ENCODE assay signal across 20 mouse cellular contexts in genomic region chr2:91242547-91242946, GRCm38 (mm10). TPM values are rescaled to one million over a fixed set of nuclear protein-coding genes. Genes with fewer than 3 reads are reported as not detected.
DNase-seq lines count a peak whose midpoint lies in the region; ATAC-seq and TF ChIP-seq lines count a peak whose summit lies in the region.
"Had no signal": no experiment of that assay in that cellular context is flagged by ENCODE, and none has a peak within 500 bp of the region (broad histone marks: within the 10 kb centered on the region; RNA-seq: fewer than 3 reads in every experiment).

No protein-coding gene starts in this region.

- no peaks in the 10 kb centered on the region for H3K4me1 ChIP-seq in intestine, embryonic 16.5 days (ENCODE audit: control insufficient read depth, insufficient read depth, low read length)
- H3K4me1 ChIP-seq in intestine, embryonic 15.5 days (replicated peaks) = no peaks in the 10 kb centered on the region
- H3K4me1 ChIP-seq in liver, postnatal 0 days (ENCODE audit: insufficient read depth) = peaks cover 10% of the 10 kb centered on the region; the same call in 1 of the 2 replicates
- H3K4me1 ChIP-seq: heart, embryonic 12.5 days; limb, embryonic 12.5 days; lung, embryonic 15.5 days; neural tube, embryonic 13.5 days had no signal

- peak; percentile 57; the same call in 1 of the 2 replicates for ATAC-seq in intestine, embryonic 16.5 days
- no peak for ATAC-seq in intestine, embryonic 15.5 days
- ATAC-seq in activated CD4-positive, CD25-positive, alpha-beta regulatory T cell, adult 4 months = peak; percentile 61
- peak; percentile 94 for ATAC-seq in liver, postnatal 0 days
- ATAC-seq: forebrain, embryonic 13.5 days had no signal

- H3K27me3 ChIP-seq in intestine, embryonic 16.5 days (replicated peaks; ENCODE audit: control insufficient read depth, insufficient read depth, low read length) = no peaks in the 10 kb centered on the region
- H3K27me3 ChIP-seq in intestine, embryonic 15.5 days (replicated peaks) = no peaks in the 10 kb centered on the region
- no peaks in the 10 kb centered on the region for H3K27me3 ChIP-seq in liver, postnatal 0 days (ENCODE audit: insufficient read depth, low read length)
- H3K27me3 ChIP-seq: forebrain, embryonic 13.5 days; heart, embryonic 12.5 days; hindbrain, embryonic 12.5 days; kidney, embryonic 15.5 days; limb, embryonic 12.5 days; lung, embryonic 15.5 days; neural tube, embryonic 13.5 days had no signal

- H3K9ac ChIP-seq in intestine, embryonic 16.5 days (ENCODE audit: low read depth, low read length) = no peak overlapping the region
- no peak overlapping the region for H3K9ac ChIP-seq in intestine, embryonic 15.5 days
- no peak overlapping the region for H3K9ac ChIP-seq in liver, postnatal 0 days (replicated peaks)
- H3K9ac ChIP-seq: forebrain, embryonic 13.5 days; heart, embryonic 12.5 days; hindbrain, embryonic 12.5 days; kidney, embryonic 15.5 days; limb, embryonic 12.5 days; lung, embryonic 15.5 days; neural tube, embryonic 13.5 days had no signal

- no peak overlapping the region for H3K4me3 ChIP-seq in intestine, embryonic 16.5 days (ENCODE audit: low read length)
- no peak overlapping the region for H3K4me3 ChIP-seq in intestine, embryonic 15.5 days (replicated peaks)
- H3K4me3 ChIP-seq in liver, postnatal 0 days (ENCODE audit: low read depth, low read length) = no peak overlapping the region
- H3K4me3 ChIP-seq: embryonic facial prominence, embryonic 10.5 days; forebrain, embryonic 13.5 days; heart, embryonic 12.5 days; hindbrain, embryonic 12.5 days; kidney, embryonic 15.5 days; limb, embryonic 12.5 days; lung, embryonic 15.5 days; neural tube, embryonic 13.5 days had no signal

- 0 out of 2 replicates have a peak, but pooled peaks have one; percentile 10 for TF ChIP-seq EP300 in liver, postnatal 0 days (IDR thresholded peaks at IDR 0.05; ENCODE audit: low read depth)

- WGBS in intestine, embryonic 16.5 days = 65% methylated on average over 5 of the region's 5 CpGs
- 60% methylated on average over 5 of the region's 5 CpGs for WGBS in intestine, embryonic 15.5 days
- WGBS in liver, postnatal 0 days (ENCODE audit: insufficient replicate concordance) = 35% methylated on average over 5 of the region's 5 CpGs

- peak; percentile 15 for DNase-seq in A20 (ENCODE audit: low read depth, low spot score)
- peak; percentile 41 for DNase-seq in liver, postnatal 0 days
- DNase-seq in embryo, embryonic 9.5 days (ENCODE audit: extremely low spot score) = no peak
- no peak for DNase-seq in ovary, postnatal 10 days (ENCODE audit: low spot score)
- DNase-seq in frontal cortex, adult 2 months (ENCODE audit: extremely low spot score in 1 of 2, low spot score in 1 of 2) = no peak
- DNase-seq: heart, postnatal 14 days; lung, postnatal 4 days had no signal

- no peak overlapping the region for H3K27ac ChIP-seq in intestine, embryonic 16.5 days (ENCODE audit: low read length)
- H3K27ac ChIP-seq in intestine, embryonic 15.5 days = no peak overlapping the region
- H3K27ac ChIP-seq in liver, postnatal 0 days (ENCODE audit: low read depth) = peak overlapping the region; percentile 46
- H3K27ac ChIP-seq: forebrain, embryonic 13.5 days; hindbrain, embryonic 12.5 days; kidney, embryonic 15.5 days; limb, embryonic 12.5 days; lung, embryonic 15.5 days; neural tube, embryonic 13.5 days had no signal

- no peak for TF ChIP-seq CTCF in liver, postnatal 0 days (IDR thresholded peaks at IDR 0.05; ENCODE audit: low read depth)

- H3K36me3 ChIP-seq in intestine, embryonic 16.5 days (ENCODE audit: control insufficient read depth, insufficient read depth, low read length) = no peaks in the 10 kb centered on the region
- no peaks in the 10 kb centered on the region for H3K36me3 ChIP-seq in intestine, embryonic 15.5 days
- no peaks in the 10 kb centered on the region for H3K36me3 ChIP-seq in liver, postnatal 0 days (replicated peaks; ENCODE audit: insufficient read depth, low read length)
- H3K36me3 ChIP-seq: embryonic facial prominence, embryonic 10.5 days; G1E; heart, embryonic 12.5 days; hindbrain, embryonic 12.5 days; kidney, embryonic 15.5 days; limb, embryonic 12.5 days; lung, embryonic 15.5 days; neural tube, embryonic 13.5 days had no signal

- H3K9me3 ChIP-seq in intestine, embryonic 16.5 days (ENCODE audit: control insufficient read depth, low read length) = no peaks in the 10 kb centered on the region
- no peaks in the 10 kb centered on the region for H3K9me3 ChIP-seq in intestine, embryonic 15.5 days
- H3K9me3 ChIP-seq in liver, postnatal 0 days (ENCODE audit: low read length) = no peaks in the 10 kb centered on the region
- H3K9me3 ChIP-seq: embryonic facial prominence, embryonic 10.5 days; forebrain, embryonic 13.5 days; G1E; heart, embryonic 12.5 days; hindbrain, embryonic 12.5 days; kidney, embryonic 15.5 days; limb, embryonic 12.5 days; lung, embryonic 15.5 days; neural tube, embryonic 13.5 days had no signal

- H3K4me2 ChIP-seq in intestine, embryonic 16.5 days (ENCODE audit: low read depth, low read length) = no peak overlapping the region
- H3K4me2 ChIP-seq in intestine, embryonic 15.5 days (replicated peaks) = no peak overlapping the region
- 0 out of 2 replicates have a peak overlapping the region, but pooled peaks have one; percentile 1 for H3K4me2 ChIP-seq in liver, postnatal 0 days (ENCODE audit: low read depth, low read length)
- H3K4me2 ChIP-seq: forebrain, embryonic 13.5 days; heart, embryonic 12.5 days; hindbrain, embryonic 12.5 days; kidney, embryonic 15.5 days; limb, embryonic 12.5 days; lung, embryonic 15.5 days; midbrain, embryonic 11.5 days; neural tube, embryonic 13.5 days had no signal

RNA-seq across cellular contexts. Expression of gene Ddb2, which starts 5.8 kb away (rescaled TPM):
- 14.4 and 15.2 TPM in 2 replicates for polyA plus RNA-seq in intestine, embryonic 16.5 days (2015; fragmentation: Nextera tagmentation; extraction: Ambion mirVana)
- 14.8 and 17.4 TPM in 2 replicates for polyA plus RNA-seq in intestine, embryonic 15.5 days (2015; fragmentation: Nextera tagmentation; extraction: Ambion mirVana)
- 10 to 100 TPM; 52.5 to 55.7 TPM for polyA plus RNA-seq in activated CD4-positive, CD25-positive, alpha-beta regulatory T cell, adult 4 months (2017; shearing (Covaris generic))
- 4.0 and 4.2 TPM in 2 replicates for polyA plus RNA-seq in liver, postnatal 0 days (2015; fragmentation: Nextera tagmentation; extraction: Ambion mirVana)
- polyA plus RNA-seq in frontal cortex, adult 2 months (2012; rRNA removed) = 37.8 and 39.2 TPM in 2 replicates

RNA-seq across cellular contexts. Expression of gene Pacsin3, which starts 13.2 kb away (rescaled TPM):
- polyA plus RNA-seq in intestine, embryonic 16.5 days (2015; fragmentation: Nextera tagmentation; extraction: Ambion mirVana) = 17.0 and 21.0 TPM in 2 replicates
- polyA plus RNA-seq in intestine, embryonic 15.5 days (2015; fragmentation: Nextera tagmentation; extraction: Ambion mirVana) = 21.3 and 22.3 TPM in 2 replicates
- 1 to 10 TPM in 1 of 2 experiments, under 1 TPM in 1; 0.61 to 1.0 TPM for polyA plus RNA-seq in activated CD4-positive, CD25-positive, alpha-beta regulatory T cell, adult 4 months (2017; shearing (Covaris generic))
- 27.8 and 28.5 TPM in 2 replicates for polyA plus RNA-seq in liver, postnatal 0 days (2015; fragmentation: Nextera tagmentation; extraction: Ambion mirVana)
- 70.8 and 81.0 TPM in 2 replicates for polyA plus RNA-seq in frontal cortex, adult 2 months (2012; rRNA removed)

RNA-seq across cellular contexts. Expression of gene Arfgap2, which starts 22.2 kb away (rescaled TPM):
- polyA plus RNA-seq in intestine, embryonic 16.5 days (2015; fragmentation: Nextera tagmentation; extraction: Ambion mirVana) = 68.4 and 73.1 TPM in 2 replicates
- polyA plus RNA-seq in intestine, embryonic 15.5 days (2015; fragmentation: Nextera tagmentation; extraction: Ambion mirVana) = 72.0 and 75.6 TPM in 2 replicates
- 10 to 100 TPM; 73.1 to 85.9 TPM for polyA plus RNA-seq in activated CD4-positive, CD25-positive, alpha-beta regulatory T cell, adult 4 months (2017; shearing (Covaris generic))
- polyA plus RNA-seq in liver, postnatal 0 days (2015; fragmentation: Nextera tagmentation; extraction: Ambion mirVana) = 64.2 and 65.1 TPM in 2 replicates
- 39.1 and 42.0 TPM in 2 replicates for polyA plus RNA-seq in frontal cortex, adult 2 months (2012; rRNA removed)

RNA-seq across cellular contexts. Expression of gene Acp2, which starts 39.9 kb away (rescaled TPM):
- polyA plus RNA-seq in intestine, embryonic 16.5 days (2015; fragmentation: Nextera tagmentation; extraction: Ambion mirVana) = 20.4 and 22.9 TPM in 2 replicates
- 20.4 and 20.9 TPM in 2 replicates for polyA plus RNA-seq in intestine, embryonic 15.5 days (2015; fragmentation: Nextera tagmentation; extraction: Ambion mirVana)
- polyA plus RNA-seq in activated CD4-positive, CD25-positive, alpha-beta regulatory T cell, adult 4 months (2017; shearing (Covaris generic)) = 10 to 100 TPM; 12.9 to 15.5 TPM
- 13.0 and 14.1 TPM in 2 replicates for polyA plus RNA-seq in liver, postnatal 0 days (2015; fragmentation: Nextera tagmentation; extraction: Ambion mirVana)
- 30.4 and 35.6 TPM in 2 replicates for polyA plus RNA-seq in frontal cortex, adult 2 months (2012; rRNA removed)

RNA-seq across cellular contexts. Expression of gene Nr1h3, which starts 39.9 kb away (rescaled TPM):
- 21.8 and 24.2 TPM in 2 replicates for polyA plus RNA-seq in intestine, embryonic 16.5 days (2015; fragmentation: Nextera tagmentation; extraction: Ambion mirVana)
- polyA plus RNA-seq in intestine, embryonic 15.5 days (2015; fragmentation: Nextera tagmentation; extraction: Ambion mirVana) = 12.8 and 14.3 TPM in 2 replicates
- polyA plus RNA-seq in activated CD4-positive, CD25-positive, alpha-beta regulatory T cell, adult 4 months (2017; shearing (Covaris generic)) = 1 to 10 TPM; 1.4 to 1.5 TPM
- 30.0 and 31.0 TPM in 2 replicates for polyA plus RNA-seq in liver, postnatal 0 days (2015; fragmentation: Nextera tagmentation; extraction: Ambion mirVana)
- polyA plus RNA-seq in frontal cortex, adult 2 months (2012; rRNA removed) = 7.4 and 8.8 TPM in 2 replicates

Comparison
In these comparisons a context has a peak if more than half of its experiments do, and no peak if none do; other contexts are left out.
1. DNase-seq: peak in A20 (single experiment) and liver, postnatal 0 days (single experiment); none in embryo, embryonic 9.5 days (single experiment), ovary, postnatal 10 days (single experiment) and frontal cortex, adult 2 months (0 of 2).